Mouse (Mus musculus) CH12F3 (cell line): ENCODE results near the gene Wdpcp.

ENCODE experiments used
- in situ Hi-C: fragments of 300-500 bp; cut with MboI; formaldehyde crosslinking; loops from 2 replicates; pipeline ENCODE4 v1.14.3; 2020; ENCODE audit warnings: low sequenced_read_pairs

Wdpcp gene

GRCm38 (mm10) chr11:21569002-21569401 lies 3.0 kb upstream of the Wdpcp start:
- in situ Hi-C loops: no loop called here

GRCm38 (mm10) chr11:21569456-21570108 lies 2.5 kb upstream of the Wdpcp start:
- in situ Hi-C loops: no loop called here

- in situ Hi-C loops: no loop called here
Observed at GRCm38 (mm10) chr11:21570109-21570474, 1.9 kb upstream of the Wdpcp start.

DNA sequence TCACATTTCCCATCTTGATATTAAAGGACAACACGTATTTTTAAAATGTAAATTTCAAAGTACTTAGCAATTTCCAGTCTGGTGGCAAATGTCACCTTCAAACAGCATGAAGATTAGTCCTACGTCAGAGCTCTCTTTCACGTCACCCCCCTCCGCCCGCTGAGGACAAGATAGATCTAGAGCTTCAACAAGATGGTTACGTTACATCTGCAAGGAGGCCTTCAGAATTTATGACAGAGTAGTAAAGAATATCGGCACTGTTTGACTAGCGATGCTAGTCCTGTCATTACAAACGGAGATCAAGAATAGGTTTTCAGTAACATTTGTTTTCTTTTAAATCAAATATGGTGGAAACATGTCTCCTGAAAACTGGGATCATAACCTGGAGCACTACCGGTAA lies 1.1 kb upstream of the Wdpcp start:
- in situ Hi-C loops: no loop called here

GRCm38 (mm10) chr11:21581472-21581871 lies 9.4 kb downstream of the Wdpcp start:
- in situ Hi-C loops: no loop called here

DNA sequence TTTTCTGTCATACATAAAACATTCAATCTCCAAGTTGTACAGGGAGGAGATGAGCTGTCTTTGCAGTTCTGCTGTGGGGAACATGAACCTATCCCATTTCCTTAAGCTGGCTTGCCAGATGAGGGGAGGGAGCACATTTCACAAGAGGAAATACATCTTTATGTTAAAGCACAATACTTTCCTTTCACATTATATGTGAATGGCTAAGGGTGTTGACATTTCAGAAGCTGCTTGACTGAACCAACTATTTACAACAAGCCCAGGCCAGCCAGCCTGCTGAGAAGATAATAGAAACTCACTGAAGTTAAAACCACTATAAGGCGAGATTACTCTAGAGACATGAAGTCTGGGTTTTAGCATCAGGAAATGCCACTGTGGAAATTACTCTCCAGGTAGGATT lies 11.3 kb downstream of the Wdpcp start:
- in situ Hi-C loops: no loop called here

GRCm38 (mm10) chr11:21602497-21602896 lies 30.5 kb downstream of the Wdpcp start:
- in situ Hi-C loops: no loop called here

DNA sequence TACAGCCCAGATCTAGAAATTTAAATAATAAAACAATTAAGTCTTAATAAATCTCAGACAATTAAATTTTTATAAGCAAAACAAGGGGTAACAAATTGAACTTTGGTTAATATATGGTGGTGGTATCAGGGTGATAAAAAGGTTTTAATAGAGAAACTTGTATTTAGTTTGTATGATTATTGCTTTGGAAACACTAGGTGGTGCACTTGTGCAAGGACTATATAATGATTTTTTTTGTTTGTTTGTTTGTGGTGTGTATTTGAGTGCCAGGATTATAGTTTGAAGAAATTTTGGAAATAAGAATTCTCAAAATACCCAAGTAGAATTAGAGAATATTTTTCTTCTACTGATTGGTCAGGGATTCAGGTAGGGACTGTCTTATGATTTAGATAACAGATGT lies 43.9 kb downstream of the Wdpcp start:
- in situ Hi-C loops: no loop called here

DNA sequence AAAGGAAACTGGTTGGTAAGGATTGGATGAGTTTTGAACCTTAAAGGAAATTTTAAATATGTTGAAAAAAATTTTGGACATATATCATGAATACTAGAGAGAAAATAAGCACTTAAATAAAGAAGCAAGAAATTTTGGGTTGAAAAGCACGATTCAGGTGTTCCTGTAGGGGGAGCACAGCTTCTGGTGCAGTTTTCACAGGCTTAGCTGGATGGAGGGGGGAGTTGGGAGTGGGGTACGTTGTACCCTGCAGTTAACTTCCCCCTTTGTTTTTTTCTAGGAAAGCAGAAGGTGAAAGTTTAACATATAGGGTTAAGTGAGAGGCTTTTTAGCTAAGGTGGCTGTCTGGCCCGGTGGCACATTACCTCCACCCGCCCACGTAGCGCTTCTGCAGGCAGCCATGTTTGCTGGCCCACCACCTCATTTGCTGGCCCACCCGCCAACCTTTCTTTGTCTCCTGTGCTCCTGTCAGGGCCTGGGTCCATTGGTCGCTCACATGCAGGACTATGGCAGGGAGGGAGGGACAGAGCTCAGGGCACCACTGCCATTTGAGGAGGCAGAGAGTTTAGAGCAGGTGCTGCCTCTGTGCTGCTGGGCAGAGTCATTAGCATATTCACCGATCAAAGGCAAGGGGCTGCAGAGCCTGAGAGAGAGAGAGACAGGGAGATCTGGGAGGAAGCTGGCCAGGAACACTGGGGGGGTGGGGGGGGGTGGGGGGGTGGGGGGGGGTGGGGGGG lies 62.3 kb downstream of the Wdpcp start:
- in situ Hi-C loops: no loop called here

- in situ Hi-C loops: no loop called here
Observed at GRCm38 (mm10) chr11:21638341-21638740, 66.3 kb downstream of the Wdpcp start.

DNA sequence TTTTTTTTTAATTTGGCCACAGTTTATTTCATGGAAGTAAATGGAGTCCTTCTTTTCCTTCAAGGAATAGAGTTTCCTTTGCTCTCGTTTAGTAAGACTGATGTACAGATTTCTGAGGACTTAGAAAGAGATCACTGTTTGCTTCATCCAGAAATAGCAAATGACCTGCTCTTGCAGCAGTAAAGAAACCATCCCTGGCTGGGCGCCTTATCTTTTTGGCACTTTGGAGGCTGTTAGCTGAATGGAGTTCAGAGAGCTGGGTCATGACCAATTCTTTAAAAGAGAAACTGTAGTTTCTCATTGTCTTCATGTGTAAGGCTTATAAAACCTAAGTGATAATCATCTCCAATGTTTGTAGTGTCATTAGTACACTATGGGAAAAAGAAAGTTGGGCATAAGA lies 67.5 kb downstream of the Wdpcp start:
- in situ Hi-C loops: no loop called here

DNA sequence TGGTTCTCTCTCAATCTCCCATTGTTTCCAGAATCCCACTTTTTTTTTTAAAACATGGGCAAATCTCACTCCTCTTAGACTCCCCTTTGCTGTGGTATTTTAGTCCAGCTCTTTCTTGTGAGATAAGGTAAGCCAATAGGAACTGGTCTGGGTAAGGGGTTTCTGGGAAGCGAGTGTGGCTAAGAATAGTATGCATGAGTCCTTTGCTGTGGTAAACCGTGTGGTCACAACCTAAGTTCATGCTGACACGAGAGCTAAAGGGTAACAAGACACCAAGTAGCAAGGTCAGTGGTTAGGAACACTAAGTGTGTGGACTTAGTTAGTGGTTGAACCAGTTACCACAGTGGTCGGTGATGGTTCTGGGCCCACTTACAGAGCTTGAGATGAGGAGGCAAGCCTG lies 72.2 kb downstream of the Wdpcp start:
- in situ Hi-C loops: no loop called here

GRCm38 (mm10) chr11:21646136-21646535 lies 74.1 kb downstream of the Wdpcp start:
- in situ Hi-C loops: no loop called here

- in situ Hi-C loops: no loop called here
Observed at GRCm38 (mm10) chr11:21658985-21659384, 87.0 kb downstream of the Wdpcp start.

DNA sequence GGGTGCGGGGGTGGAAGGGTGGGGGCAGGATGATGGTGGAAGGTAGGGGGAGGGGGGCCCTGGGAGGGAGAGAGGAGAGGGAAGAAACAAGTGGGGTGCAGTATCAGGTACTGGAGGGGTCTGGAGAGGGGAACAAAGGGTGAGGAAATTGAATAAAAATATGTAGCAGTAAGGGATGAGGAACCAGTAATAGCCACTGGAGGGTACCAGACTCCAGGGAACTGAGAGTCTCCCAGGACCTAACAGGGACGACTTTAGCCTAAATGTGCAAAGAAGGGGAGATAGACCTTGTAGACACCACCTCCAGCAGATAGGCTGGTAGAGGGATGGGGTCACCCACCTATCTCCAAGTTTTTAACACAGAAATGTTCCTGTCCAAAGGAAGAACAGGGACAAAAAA lies 105.0 kb downstream of the Wdpcp start:
- in situ Hi-C loops: no loop called here

GRCm38 (mm10) chr11:21688441-21688840 lies 116.4 kb downstream of the Wdpcp start:
- in situ Hi-C loops: no loop called here

DNA sequence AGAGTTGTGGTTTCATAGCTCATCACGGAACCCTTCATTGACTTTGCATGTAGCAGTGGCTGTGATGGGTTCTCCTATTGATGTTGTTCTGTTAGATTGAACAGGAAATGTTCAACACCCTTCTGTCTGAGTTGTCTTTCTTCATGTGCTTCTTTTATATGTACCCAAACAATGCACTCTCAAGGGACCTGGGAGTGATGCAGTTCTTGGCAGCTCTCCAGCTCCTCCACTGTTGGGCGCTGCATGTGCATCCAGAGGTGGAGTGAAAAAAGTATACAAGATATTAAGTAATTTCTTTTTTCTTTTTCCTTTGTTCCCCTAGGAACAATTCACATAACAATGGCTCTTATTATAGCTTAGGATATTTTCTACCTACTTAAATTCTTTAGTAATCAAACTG lies 118.7 kb downstream of the Wdpcp start:
- in situ Hi-C loops: no loop called here

DNA sequence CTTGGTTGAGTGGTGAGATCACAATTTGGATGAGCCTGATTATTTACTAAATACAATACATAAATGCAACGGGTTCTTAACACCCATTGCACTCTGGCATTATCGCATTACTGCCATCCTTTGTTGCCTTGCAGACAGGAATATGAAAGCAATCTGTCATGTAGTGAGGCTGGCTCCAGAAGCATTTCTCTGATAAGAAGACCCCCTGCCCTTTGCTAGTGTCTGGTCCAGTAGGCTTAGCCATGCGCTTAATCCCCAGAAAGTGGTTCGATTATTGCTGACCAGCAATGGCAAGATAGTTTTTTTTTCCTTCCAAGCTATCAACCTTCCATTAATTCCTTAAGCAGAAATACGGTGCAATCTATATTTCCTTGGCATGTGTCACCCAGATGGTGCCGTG lies 122.1 kb downstream of the Wdpcp start:
- in situ Hi-C loops: no loop called here

- in situ Hi-C loops: no loop called here
Observed at GRCm38 (mm10) chr11:21697642-21698041, 125.6 kb downstream of the Wdpcp start.

GRCm38 (mm10) chr11:21713508-21713907 lies 141.5 kb downstream of the Wdpcp start:
- in situ Hi-C loops: no loop called here

- in situ Hi-C loops: no loop called here
Observed at GRCm38 (mm10) chr11:21714065-21714464, 142.0 kb downstream of the Wdpcp start.

- in situ Hi-C loops: no loop called here
Observed at GRCm38 (mm10) chr11:21726329-21726728, 154.3 kb downstream of the Wdpcp start.

GRCm38 (mm10) chr11:21729056-21729455 lies 157.0 kb downstream of the Wdpcp start:
- in situ Hi-C loops: no loop called here
